Mouse (Mus musculus): Measurements from ENCODE around the gene Ppt2. TPM values are rescaled to one million over a fixed set of nuclear protein-coding genes. Genes with fewer than 3 reads are reported as not detected.

Ppt2 gene
- polyA plus RNA-seq, 1 experiment, result 49.6 TPM

- no peak for DNase-seq (ENCODE audit: low read depth)
Observed at GRCm38 (mm10) chr17:34656666-34657065, 28.4 kb upstream of the Ppt2 start.

GRCm38 (mm10) chr17:34655581-34655991 is 27.3 kb upstream of the Ppt2 start:
- DNase-seq (ENCODE audit: low read depth), result no peak

DNA sequence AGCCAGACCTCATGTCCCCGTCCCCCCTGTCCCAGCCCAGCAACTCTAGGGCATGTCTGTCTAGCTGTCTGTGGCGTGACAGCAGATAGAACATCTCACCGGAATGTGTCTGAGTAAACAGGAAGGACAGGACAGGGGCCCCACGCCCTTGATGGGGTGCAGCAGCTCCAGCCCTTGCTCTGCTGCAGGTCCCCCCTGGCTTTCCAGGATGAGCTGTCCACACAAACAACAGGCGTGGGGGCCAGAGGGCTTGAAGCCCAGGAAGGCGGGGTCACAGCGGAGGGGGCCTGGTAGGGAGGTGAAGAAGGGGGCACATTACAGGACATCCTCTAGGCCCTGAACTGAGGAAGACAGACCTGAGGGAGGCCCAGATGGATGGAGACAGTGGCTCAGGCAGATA is 26.9 kb upstream of the Ppt2 start:
- DNase-seq (ENCODE audit: low read depth), result no peak

GRCm38 (mm10) chr17:34654392-34654791 is 26.1 kb upstream of the Ppt2 start:
- DNase-seq (ENCODE audit: low read depth), result no peak

- DNase-seq (ENCODE audit: low read depth), result no peak
Observed at GRCm38 (mm10) chr17:34653746-34654285, 25.5 kb upstream of the Ppt2 start.

DNA sequence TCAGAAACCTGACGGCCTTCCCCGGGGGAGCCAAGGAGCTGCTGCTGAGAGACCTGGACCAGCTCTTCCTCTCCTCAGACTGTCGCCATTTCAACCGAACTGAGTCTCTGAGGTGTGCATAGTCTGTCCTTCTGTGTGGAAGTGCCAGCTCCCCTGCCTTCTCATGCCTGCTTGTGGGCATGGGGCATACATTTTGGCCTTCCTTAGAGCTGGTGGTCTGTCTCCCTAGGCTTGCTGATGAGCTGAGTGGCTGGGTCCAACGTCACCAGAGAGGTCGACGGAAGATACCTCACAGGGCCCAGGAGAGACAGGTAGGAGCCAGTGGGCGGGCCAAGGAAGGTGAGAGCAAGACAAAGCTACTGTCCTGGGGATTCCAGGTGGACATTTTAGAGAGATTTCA is 24.7 kb upstream of the Ppt2 start:
- no peak for DNase-seq (ENCODE audit: low read depth)

GRCm38 (mm10) chr17:34652546-34652945 is 24.2 kb upstream of the Ppt2 start:
- no peak for DNase-seq (ENCODE audit: low read depth)

DNA sequence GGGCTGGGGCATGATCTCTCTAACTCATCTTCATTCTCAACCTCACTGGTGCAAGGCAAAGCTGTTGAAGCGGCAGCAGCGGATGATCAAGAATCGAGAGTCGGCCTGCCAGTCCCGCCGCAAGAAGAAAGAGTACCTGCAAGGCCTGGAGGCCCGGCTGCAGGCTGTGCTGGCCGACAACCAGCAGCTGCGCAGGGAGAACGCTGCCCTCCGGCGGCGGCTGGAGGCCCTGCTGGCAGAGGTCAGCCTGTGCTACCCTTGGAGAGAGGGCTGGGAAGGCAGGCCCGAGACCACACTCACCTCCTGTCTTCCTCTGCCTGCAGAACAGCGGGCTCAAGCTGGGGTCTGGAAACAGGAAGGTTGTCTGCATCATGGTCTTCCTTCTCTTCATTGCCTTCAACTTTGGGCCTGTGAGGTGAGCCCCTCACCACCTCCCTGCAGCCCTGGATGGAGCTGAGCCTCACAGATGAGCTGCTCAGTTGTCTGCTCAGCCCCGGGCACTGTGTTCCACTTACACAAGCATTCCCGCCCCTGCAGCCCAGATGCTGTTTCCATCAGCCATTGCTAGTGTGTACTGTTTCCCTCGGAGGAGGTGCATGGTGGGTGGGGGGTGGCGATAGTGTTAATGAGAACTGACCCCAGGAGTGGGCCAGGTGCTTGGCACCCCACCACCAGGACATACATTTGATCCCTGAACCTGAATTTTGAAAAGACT is 23.4 kb upstream of the Ppt2 start:
- DNase-seq (ENCODE audit: low read depth), result no peak

GRCm38 (mm10) chr17:34650781-34651180 is 22.5 kb upstream of the Ppt2 start:
- DNase-seq (ENCODE audit: low read depth), result no peak

- DNase-seq (ENCODE audit: low read depth), result no peak
Observed at GRCm38 (mm10) chr17:34649106-34649864, 21.0 kb upstream of the Ppt2 start.

GRCm38 (mm10) chr17:34648141-34648890 is 20.0 kb upstream of the Ppt2 start:
- no peak for DNase-seq (ENCODE audit: low read depth)

DNA sequence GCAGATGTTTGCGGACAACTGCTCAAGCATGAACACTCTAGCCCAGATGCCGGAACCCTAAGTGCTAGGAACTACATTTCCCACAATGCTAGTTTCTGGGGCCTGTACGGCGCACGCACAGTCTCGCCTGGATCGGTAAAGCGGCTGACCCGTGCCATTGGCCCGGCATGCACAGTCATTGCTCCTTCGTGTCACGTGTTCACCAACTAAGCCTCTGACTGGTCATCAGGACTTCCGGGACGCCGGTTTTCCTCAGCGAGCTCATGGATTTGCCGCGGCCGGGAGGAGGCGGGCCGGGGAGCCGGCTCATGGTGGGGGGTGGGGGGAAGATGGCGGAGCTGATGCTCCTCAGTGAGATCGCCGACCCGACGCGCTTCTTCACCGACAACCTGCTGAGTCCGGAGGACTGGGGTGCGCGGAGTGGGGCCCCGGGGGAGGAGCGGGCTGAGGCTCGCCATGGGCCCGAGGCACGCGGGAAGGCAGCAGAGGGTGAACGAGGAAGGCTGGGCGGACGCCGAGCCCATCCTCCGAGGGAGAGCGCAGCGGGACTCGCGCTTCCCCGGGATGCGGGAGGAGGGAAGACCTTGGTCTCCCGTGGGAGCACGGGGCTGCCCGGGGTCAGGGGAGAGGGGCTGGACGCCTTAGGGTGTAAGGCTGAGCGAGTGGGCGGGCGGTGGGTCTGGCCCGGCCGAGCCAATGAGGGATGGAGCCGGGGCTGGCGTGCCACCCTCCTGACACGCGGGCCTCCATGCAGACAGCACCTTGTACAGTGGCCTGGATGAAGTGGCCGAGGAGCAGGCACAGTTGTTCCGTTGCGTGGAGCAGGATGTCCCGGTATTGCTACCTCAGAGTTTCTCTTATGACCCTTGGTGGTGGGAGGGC is 18.8 kb upstream of the Ppt2 start, which contains the start of gene Atf6b:
TSS of gene Atf6b (plus strand) at position 241 of the 882 bp plus-strand sequence.
- DNase-seq (ENCODE audit: low read depth), result peak; percentile 83

GRCm38 (mm10) chr17:34645831-34646511 is 17.7 kb upstream of the Ppt2 start:
- no peak for DNase-seq (ENCODE audit: low read depth)

DNA sequence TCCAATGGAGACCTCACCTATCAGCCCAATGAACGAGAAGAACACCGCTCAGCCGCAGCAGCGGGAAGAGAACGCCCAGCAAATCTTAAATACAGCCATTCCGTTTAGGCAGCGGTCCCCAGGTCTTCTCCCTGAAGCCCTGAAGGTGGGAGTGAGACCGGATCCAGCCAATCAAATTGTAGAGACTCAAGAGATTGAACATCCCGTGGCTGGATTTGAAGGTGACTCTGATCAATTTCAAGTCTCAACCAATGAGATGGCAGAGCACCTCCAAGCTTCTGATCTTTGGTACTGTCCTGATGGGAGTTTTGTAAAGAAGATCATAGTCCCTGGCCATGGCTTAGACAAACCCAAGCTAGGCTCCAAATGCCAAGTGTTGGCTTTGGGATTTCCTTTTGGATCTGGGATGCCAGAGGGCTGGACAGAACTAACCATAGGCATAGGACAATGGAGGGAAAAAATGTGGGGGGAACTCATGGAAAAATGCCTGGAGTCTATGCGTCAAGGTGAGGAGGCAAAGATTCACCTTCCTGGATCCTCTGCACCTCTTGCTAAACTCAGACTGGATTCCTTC is 17.0 kb upstream of the Ppt2 start:
- no peak for DNase-seq (ENCODE audit: low read depth)

GRCm38 (mm10) chr17:34644608-34645007 is 16.3 kb upstream of the Ppt2 start, which contains the start of gene Fkbpl:
TSS of gene Fkbpl (plus strand) at chr17:34644764.
- peak; percentile 88 for DNase-seq (ENCODE audit: low read depth)

DNA sequence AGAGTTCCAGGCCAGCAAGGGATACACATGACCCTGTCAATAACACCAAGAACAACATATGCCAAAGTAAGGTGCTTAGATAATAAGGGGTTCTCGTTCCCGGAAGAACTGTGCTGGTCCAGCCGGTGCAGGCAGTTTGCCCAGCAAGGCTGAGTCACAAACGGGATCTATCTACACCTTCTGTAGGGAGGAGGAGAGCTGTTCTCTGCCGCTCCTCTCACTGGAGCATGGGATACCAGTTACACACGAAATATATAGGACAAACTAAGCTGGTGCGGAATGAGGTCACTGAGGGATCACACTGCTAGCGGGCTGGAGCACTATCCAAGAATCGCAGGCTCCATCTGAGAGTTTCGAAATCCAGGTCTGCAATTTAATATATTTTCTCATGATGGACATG is 15.6 kb upstream of the Ppt2 start:
- no peak for DNase-seq (ENCODE audit: low read depth)

DNA sequence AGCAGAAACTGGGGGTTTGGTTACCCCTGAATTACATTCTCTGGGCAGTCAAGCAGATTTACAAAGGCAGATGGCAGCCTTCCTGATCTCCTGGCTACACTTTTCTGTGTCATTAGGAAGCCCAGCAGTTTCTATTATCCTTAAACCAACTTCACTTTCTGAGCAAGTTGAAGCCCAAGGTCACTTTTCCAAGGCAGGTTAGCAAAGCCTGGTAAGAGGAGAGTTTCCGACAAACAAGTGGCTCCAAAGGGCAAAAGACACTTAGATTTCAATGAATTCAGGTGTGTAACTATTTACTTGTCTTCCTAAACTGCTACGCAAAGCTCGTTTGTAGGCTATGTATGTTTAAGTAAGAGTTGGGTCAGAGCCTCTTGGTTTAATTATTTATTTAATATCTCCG is 15.1 kb upstream of the Ppt2 start:
- DNase-seq (ENCODE audit: low read depth), result no peak

DNA sequence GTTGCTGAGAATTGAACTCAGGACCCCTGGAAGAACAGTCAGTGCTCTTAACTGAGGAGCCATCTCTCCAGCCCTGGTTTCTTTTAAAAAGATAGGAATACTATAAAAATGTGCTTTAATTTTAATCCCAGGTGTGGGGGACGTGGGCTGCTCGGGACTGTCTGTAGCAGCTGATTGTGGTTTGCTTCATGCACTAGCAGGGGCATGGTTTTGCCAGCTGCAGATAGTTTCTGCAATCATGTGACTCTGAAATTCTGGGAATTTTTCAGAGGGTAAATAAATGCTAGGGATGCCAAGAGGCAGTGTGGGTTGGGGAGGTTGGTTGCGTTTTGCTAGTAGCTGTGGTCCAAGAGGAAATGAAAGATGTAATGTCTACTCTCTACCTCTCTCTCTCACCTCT is 13.6 kb upstream of the Ppt2 start:
- no peak for DNase-seq (ENCODE audit: low read depth)

DNA sequence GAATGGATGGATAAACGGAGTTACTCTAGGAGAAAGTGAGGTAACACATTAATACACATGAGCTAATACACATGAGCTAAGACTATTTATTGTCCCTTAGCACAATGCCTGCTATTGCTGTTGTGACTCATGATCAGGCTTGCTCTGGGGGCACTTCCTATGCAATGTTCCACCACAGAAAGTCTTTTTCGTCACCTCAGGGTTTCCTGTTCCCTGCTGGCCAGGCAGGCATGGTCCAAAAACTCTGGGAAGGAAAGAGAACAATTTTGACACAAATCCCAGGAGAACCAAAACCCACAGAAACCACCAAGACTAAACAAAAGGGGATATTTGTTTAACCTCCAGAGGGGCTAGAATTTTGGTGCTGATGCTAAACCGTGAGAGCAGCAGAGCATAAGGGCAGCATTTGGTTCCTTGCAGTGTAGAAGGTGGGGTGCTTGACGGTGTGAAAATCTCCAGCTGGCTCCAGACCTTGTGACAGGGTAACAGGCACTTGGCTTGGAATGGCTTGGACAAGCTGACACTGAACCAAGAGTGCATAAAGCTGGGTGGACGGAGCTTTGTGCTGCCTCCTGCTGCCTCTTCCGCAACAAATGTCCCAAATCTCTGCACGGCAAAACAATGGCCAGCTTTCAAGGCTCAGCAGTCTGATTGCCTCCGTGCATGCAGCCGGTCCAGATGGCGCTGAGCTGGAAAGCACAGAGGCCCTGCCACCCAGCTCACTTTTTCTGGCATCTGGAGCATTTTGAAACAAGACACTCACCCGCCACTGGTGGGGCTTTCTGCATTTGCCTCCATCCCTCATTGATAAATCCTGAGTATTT is 12.7 kb upstream of the Ppt2 start:
- no peak for DNase-seq (ENCODE audit: low read depth)
